Mouse (Mus musculus): ENCODE measurements around the gene Tubg1. TPM values are rescaled to one million over a fixed set of nuclear protein-coding genes. Genes with fewer than 3 reads are reported as not detected.
"Not testable (repeated sequence)": the region's sequence is repeated elsewhere in the genome, so short reads cannot be mapped to it uniquely, and the experiment has no call there.

Tubg1 gene
- total and polyA plus RNA-seq, 2 experiments from 2014 or later = 52.6 to 64.6 TPM

DNA sequence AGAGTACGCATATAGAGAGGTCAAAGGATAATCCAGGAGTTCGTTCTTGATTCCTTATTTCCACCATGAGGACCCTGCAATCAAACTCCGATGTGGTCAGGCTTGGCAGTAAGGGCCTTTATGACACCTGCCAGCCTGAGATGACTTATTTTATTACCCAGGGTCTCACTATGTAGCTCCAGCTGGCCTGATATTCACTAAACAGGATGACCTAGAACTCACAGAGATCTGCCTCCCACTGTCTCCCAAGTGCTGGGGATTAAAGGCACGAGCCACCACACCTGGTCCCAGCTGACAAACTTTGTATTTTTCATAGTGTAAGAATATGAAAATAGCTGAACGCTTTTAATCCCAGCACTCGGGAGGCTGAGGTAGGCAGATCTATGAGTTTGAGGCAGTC lies 35.4 kb downstream of the Tubg1 start:
- H3K4me3 ChIP-seq (ENCODE audit: low read depth, low read length) = peak overlapping the region; percentile 47; the same call in 1 of the 2 replicates

GRCm38 (mm10) chr11:101155728-101156371 lies 36.1 kb downstream of the Tubg1 start, which contains the start of gene Tubg2:
TSS of gene Tubg2 (plus strand) at chr11:101155907.
- H3K27ac ChIP-seq (ENCODE audit: low read depth, low read length) = peak within 1 kb of the TSS; percentile 85
- peak; percentile 94 for DNase-seq (ENCODE audit: low spot score)
- 0 out of 2 replicates have a peak, but pooled peaks cover 4% of the 10 kb centered on the region for H3K4me1 ChIP-seq (ENCODE audit: insufficient read depth, low read length)
- no peaks in the 10 kb centered on the region for H3K27me3 ChIP-seq (ENCODE audit: insufficient read depth, low read length)
- H3K4me3 ChIP-seq (ENCODE audit: low read depth, low read length) = peak within 1 kb of the TSS; percentile 47
- TF ChIP-seq CTCF (IDR thresholded peaks at IDR 0.05) = peak; percentile 4; the same call in 1 of the 2 replicates
- peak; percentile 84 for ATAC-seq (ENCODE audit: low FRiP score)
- peak within 1 kb of the TSS; percentile 66 for H3K9ac ChIP-seq (replicated peaks; ENCODE audit: low read length, poor library complexity, severe bottlenecking)
- no peaks in the 10 kb centered on the region for H3K36me3 ChIP-seq (ENCODE audit: insufficient read depth, low read length)
- H3K9me3 ChIP-seq (ENCODE audit: low read length) = no peaks in the 10 kb centered on the region
- WGBS = 1% methylated on average over 36 of the region's 36 CpGs
- peak within 1 kb of the TSS; percentile 84 for H3K4me2 ChIP-seq (ENCODE audit: low read depth, low read length, poor library complexity, severe bottlenecking)

More for the DNA sequence above, 35.4 kb downstream of the Tubg1 start:
- no peak overlapping the region; the same call in 1 of the 2 replicates for H3K27ac ChIP-seq (ENCODE audit: low read depth, low read length)
- ATAC-seq (ENCODE audit: low FRiP score) (no peak), DNase-seq (ENCODE audit: low spot score) (no peak)
- no peaks in the 10 kb centered on the region for H3K27me3 ChIP-seq (ENCODE audit: insufficient read depth, low read length)
- H3K9ac ChIP-seq (replicated peaks; ENCODE audit: low read length, poor library complexity, severe bottlenecking) = no peak overlapping the region
- peak overlapping the region; percentile 84 for H3K4me2 ChIP-seq (ENCODE audit: low read depth, low read length, poor library complexity, severe bottlenecking)
- H3K36me3 ChIP-seq (ENCODE audit: insufficient read depth, low read length) = no peaks in the 10 kb centered on the region
- no peaks in the 10 kb centered on the region for H3K9me3 ChIP-seq (ENCODE audit: low read length)
- 67% methylated on average over 6 of the region's 6 CpGs for WGBS
- TF ChIP-seq CTCF (IDR thresholded peaks at IDR 0.05) = no peak
- H3K4me1 ChIP-seq (ENCODE audit: insufficient read depth, low read length) = 0 out of 2 replicates have a peak, but pooled peaks cover 4% of the 10 kb centered on the region

- H3K27ac ChIP-seq (ENCODE audit: low read depth, low read length); H3K4me1 ChIP-seq (ENCODE audit: insufficient read depth, low read length); H3K9ac ChIP-seq (replicated peaks; ENCODE audit: low read length, poor library complexity, severe bottlenecking); H3K4me2 ChIP-seq (ENCODE audit: low read depth, low read length, poor library complexity, severe bottlenecking); DNase-seq (ENCODE audit: low spot score); H3K4me3 ChIP-seq (ENCODE audit: low read depth, low read length); H3K9me3 ChIP-seq (ENCODE audit: low read length); ATAC-seq (ENCODE audit: low FRiP score): not testable (repeated sequence)
- H3K27me3 ChIP-seq (ENCODE audit: insufficient read depth, low read length) = peaks cover 13% of the 10 kb centered on the region
- 70% methylated on average over 7 of the region's 10 CpGs for WGBS
- H3K36me3 ChIP-seq (ENCODE audit: insufficient read depth, low read length) = peaks cover 20% of the 10 kb centered on the region
Measured at GRCm38 (mm10) chr11:101160151-101160550, 40.4 kb downstream of the Tubg1 start.

- not testable (repeated sequence) for H3K4me1 ChIP-seq (ENCODE audit: insufficient read depth, low read length); DNase-seq (ENCODE audit: low spot score); H3K9ac ChIP-seq (replicated peaks; ENCODE audit: low read length, poor library complexity, severe bottlenecking); H3K4me2 ChIP-seq (ENCODE audit: low read depth, low read length, poor library complexity, severe bottlenecking); H3K4me3 ChIP-seq (ENCODE audit: low read depth, low read length); ATAC-seq (ENCODE audit: low FRiP score); H3K9me3 ChIP-seq (ENCODE audit: low read length); H3K27ac ChIP-seq (ENCODE audit: low read depth, low read length)
- WGBS = 82% methylated on average over 6 of the region's 8 CpGs
- Histone ChIP-seq H3K27me3 (ENCODE audit: insufficient read depth, low read length) (peaks cover 20% of the 10 kb centered on the region), H3K36me3 (ENCODE audit: insufficient read depth, low read length) (peaks cover 27% of the 10 kb centered on the region)
Measured at GRCm38 (mm10) chr11:101160981-101161505, 41.3 kb downstream of the Tubg1 start.

DNA sequence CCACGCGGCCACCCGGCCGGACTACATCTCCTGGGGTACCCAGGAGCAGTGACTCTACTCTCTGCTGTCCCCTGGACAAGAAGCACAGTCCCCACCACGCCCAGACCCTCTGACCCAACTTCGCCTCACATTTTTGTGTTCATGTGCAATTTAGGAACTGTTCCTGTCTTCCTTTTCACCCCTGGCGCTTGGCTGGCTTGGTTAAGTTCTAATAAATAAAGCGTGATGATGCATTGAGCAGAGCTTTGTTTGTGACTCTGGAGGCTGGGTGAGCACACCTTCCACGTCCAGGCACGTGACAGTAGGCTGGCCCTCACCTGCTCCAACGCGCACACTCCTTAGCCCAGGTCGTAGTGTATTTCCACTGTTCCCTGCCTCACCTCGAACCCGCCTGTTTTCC lies 41.8 kb downstream of the Tubg1 start:
- TF ChIP-seq CTCF (IDR thresholded peaks at IDR 0.05) = no peak
- no peak overlapping the region for H3K9ac ChIP-seq (replicated peaks; ENCODE audit: low read length, poor library complexity, severe bottlenecking)
- 91% methylated on average over 15 of the region's 15 CpGs for WGBS
- ATAC-seq (ENCODE audit: low FRiP score) (no peak), DNase-seq (ENCODE audit: low spot score) (no peak)
- H3K4me2 ChIP-seq (ENCODE audit: low read depth, low read length, poor library complexity, severe bottlenecking) = no peak overlapping the region
- peaks cover 25% of the 10 kb centered on the region for H3K27me3 ChIP-seq (ENCODE audit: insufficient read depth, low read length)
- H3K27ac ChIP-seq (ENCODE audit: low read depth, low read length) = no peak overlapping the region
- no peaks in the 10 kb centered on the region for H3K9me3 ChIP-seq (ENCODE audit: low read length)
- H3K4me3 ChIP-seq (ENCODE audit: low read depth, low read length) = no peak overlapping the region
- H3K4me1 ChIP-seq (ENCODE audit: insufficient read depth, low read length) = no peaks in the 10 kb centered on the region
- H3K36me3 ChIP-seq (ENCODE audit: insufficient read depth, low read length) = peaks cover 32% of the 10 kb centered on the region

DNA sequence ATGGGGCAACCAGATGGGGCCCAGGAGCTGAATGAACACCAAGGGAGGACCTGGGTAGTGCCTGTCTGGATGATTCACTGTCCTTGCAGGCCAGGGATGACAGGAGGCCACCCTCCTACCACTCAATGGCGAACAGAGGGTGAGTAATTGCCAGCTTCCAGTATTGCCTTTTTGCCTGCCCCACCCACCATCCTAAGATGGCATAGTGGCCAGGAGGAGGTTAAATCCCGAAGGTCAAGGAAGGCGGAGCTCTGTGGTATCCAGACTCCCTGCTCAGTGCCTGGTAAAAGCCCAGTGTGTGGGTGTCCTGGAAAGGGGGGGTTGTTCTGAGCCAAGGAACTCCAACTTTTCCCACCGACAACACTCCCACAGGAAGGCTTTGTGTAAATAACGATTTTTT lies 42.6 kb downstream of the Tubg1 start:
- Histone ChIP-seq H3K4me2 (ENCODE audit: low read depth, low read length, poor library complexity, severe bottlenecking) (no peak overlapping the region), H3K36me3 (ENCODE audit: insufficient read depth, low read length) (peaks cover 37% of the 10 kb centered on the region), H3K9ac (replicated peaks; ENCODE audit: low read length, poor library complexity, severe bottlenecking) (no peak overlapping the region), H3K27ac (ENCODE audit: low read depth, low read length) (no peak overlapping the region), H3K27me3 (ENCODE audit: insufficient read depth, low read length) (peaks cover 33% of the 10 kb centered on the region), H3K4me1 (ENCODE audit: insufficient read depth, low read length) (no peaks in the 10 kb centered on the region), H3K4me3 (ENCODE audit: low read depth, low read length) (no peak overlapping the region), H3K9me3 (ENCODE audit: low read length) (no peaks in the 10 kb centered on the region)
- WGBS = 58% methylated on average over 5 of the region's 5 CpGs
- no peak for TF ChIP-seq CTCF (IDR thresholded peaks at IDR 0.05)
- DNase-seq (ENCODE audit: low spot score) (no peak), ATAC-seq (ENCODE audit: low FRiP score) (no peak)

Data from midbrain, postnatal 0 days (tissue).